Mouse (Mus musculus): ENCODE measurements around the gene Hdac8.

DNA sequence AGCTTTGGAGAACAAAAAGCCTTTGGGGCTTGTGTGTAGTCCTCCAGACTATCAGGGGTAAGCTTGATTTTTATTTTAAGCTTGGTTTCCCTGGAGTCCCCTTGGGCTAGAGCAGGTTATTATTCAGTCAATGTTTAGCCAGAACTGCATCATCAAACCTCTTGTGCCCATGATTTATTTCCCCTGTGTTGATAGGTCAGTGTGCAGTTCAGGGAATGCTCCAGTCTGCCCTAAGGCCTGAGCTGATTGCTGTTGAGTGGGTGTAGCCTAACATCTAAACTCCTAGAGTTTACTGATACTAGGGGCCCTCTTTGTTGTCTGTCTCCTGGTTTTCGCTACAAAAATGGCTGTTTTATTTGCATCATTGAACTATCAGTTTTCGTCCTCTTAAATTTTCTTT, 142.9 kb downstream of the Hdac8 start:
- TF ChIP-seq CTCF (IDR thresholded peaks at IDR 0.05; ENCODE audit: borderline replicate concordance, insufficient read depth, low read depth, low read length) = no peak
- no peak for TF ChIP-seq POLR2A (IDR thresholded peaks at IDR 0.05; ENCODE audit: borderline replicate concordance, insufficient read depth, low read length)

Measured in cerebellum, adult 2 months (tissue).